Mouse (Mus musculus) lung, adult 2 months (tissue): ENCODE data around the gene Foxe1.

Experiments used
- CTCF ChIP-seq: fragments of 200-500 bp; IDR thresholded peaks from 2 replicates; pipeline ENCODE4 v1.5.1; 2011; ENCODE audit warnings: mild to moderate bottlenecking, low read length, control low read depth; ENCODE audit not compliant: insufficient read depth
- POLR2A ChIP-seq: fragments of 200-500 bp; IDR thresholded peaks from 2 replicates; pipeline ENCODE4 v1.6.1; 2011; ENCODE audit warnings: low read depth, mild to moderate bottlenecking, control low read depth, low read length, borderline replicate concordance; ENCODE audit errors: extremely low read depth

- TF ChIP-seq POLR2A (no peak), CTCF (peak; percentile 67)
Observed at GRCm38 (mm10) chr4:46390390-46390970, 47.1 kb downstream of the Foxe1 start.
